Mouse (Mus musculus) hindlimb bud, embryonic 11.5 days (tissue): ENCODE measurements at regions not wholly inside any gene's neighbourhood (a gene's known extent, or its start where the extent isn't known, plus 50 kb on each side); places are given as distances from the start of the nearest gene placed in this dataset.
"Not testable (repeated sequence)": the region's sequence is repeated elsewhere in the genome, so short reads cannot be mapped to it uniquely, and the experiment has no call there.

ENCODE experiments used
- DNase-seq: peaks from one replicate; pipeline ENCODE4 v3.0.0-alpha.2; 2012; ENCODE audit warnings: low read depth, low spot score; ENCODE audit errors: extremely low spot score

DNA sequence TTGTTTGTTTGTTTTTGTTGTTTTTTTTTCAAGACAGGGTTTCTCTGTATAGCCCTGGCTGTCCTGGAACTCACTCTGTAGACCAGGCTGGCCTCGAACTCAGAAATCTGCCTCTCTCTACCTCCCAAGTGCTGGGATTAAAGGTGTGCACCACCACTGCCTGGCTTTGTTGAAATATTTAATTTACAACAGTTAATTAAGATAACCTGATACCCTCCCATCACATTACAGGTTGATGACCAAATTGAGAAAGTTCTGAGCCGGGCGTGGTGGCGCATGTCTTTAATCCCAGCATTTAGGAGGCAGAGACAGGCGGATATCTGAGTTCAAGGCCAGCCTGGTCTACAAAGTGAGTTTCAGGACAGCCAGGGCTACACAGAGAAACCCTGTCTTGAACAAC is 81.5 kb upstream of the Otx2 start:
- DNase-seq, result not testable (repeated sequence)

DNA sequence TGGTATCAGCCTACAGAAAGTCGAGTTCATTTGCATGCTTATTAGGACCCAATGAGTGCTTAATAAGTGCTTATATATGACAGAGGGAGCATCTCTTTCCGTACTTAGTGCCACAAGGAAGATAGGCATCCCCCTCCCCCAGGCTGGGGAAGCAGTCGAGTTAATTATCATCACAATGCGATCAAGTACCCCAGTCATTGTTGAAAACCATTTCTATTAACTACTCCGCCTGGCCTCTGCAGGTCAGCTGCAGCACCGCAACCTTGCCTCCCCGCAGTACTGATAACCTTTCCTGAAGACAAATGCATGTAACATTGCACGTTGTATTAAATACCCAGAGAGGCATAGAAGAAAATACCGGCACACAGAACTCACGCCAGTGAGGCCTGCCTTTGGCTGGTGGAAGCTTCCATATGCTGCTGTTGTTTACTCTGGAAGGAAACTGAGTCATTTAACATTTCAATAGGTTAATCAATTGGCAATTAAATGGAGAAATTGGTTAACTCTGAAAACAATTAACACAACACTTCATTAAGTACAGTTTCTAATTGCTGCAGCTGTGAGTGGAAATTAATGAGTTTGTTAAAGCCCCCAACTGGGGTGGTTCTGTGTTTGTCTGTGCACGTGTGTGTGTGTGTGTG is 80.6 kb upstream of the Otx2 start:
- no peak for DNase-seq

DNA sequence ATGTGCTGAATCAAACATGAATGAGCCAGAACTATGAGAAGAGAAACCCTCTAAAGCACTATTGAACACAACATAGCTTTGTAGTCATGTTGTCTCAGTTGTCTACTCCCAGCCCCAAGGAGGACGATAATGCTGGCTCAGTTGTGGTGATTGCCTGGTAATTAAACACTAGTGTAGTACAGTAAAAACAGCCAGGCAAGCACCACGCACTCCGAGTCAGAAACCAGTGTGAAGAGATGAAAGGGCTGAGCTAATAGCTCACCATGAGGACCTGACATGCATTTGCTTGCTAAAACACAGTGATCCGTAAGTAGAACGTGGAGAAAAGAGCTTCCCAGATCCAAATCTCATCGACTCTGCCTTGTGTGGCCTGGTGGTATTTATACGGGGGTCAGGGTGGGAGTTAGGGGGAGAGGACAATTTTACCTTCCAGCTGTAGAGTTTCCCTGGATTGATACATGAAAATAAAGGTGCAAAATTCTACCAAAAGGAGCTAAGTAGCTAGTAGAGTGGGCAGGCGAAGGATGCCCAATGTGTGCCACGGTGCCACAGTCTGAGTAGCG is 80.0 kb upstream of the Otx2 start:
- DNase-seq, result no peak

DNA sequence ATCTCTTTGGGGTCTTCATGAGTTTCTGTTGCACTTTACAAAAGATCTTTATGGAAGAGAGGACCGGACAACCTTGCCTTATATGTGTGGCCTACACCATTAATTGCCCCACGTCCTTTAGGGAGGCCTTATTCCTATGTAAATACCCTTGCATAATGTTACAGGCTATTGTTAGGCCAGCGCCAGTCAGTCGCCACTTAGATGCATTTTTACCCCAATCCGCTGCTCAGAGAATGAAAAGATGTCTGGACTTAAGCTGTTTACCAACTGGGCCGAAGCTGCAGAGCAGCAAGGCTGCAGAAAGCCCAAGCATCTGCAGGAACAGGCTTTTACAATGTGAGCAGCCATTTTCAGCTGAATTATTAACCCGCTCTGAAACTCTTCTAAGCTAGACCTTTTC is 79.5 kb upstream of the Otx2 start:
- DNase-seq, result no peak

DNA sequence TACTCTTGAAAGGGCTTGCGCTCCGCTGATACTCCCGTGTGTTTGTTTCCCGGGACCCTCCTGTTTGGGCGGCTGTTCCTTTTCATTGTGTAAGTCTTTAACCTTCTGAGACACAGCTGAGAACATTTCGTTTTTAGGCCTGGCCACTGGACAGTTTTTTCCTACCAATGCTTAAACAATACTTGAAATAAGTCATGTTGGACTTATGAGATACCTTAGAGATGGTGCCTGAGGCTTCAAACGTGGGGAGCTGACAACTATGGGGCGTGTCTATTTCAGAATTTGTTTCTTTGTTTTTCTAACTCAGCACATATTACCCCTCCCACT is 78.9 kb upstream of the Otx2 start:
- DNase-seq, result no peak

DNA sequence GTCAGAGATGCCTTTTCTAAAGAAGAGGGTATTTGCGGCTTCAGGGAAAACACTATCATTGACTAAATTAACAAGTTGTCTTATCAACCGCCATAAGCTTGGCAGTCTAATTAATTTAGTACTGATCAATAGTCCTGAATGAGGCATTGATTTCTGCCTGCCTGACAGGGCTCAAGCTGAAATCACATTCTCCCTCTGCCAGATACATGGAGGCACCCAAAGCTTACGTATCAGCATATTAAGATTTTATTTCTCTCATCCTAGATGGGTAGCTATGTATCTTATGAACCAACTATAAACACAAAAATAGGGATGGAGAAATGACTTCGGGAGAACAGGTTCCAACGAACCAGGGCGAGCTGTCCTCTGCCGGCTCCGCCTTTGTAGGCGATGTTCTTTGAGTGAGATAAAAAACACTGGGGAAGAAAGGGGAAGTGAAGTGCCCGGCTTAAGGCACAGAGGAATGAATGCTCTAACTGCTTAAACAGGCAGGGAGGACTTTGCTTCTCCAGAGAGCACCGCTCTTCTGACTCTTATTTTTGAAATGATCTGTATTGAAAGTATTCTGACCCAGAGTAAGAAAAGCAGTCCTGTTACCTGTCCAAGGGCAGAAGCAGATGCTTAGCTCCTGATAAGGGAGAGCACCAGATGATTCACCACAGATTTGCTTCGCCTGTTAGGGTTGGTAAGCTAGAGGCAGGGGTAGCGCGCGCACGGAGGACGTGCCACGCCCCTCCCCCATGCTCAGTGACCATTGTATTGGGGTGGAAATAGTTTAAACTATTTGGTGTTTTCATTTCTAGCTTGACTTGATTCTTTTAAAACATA is 78.3 kb upstream of the Otx2 start:
- no peak for DNase-seq

DNA sequence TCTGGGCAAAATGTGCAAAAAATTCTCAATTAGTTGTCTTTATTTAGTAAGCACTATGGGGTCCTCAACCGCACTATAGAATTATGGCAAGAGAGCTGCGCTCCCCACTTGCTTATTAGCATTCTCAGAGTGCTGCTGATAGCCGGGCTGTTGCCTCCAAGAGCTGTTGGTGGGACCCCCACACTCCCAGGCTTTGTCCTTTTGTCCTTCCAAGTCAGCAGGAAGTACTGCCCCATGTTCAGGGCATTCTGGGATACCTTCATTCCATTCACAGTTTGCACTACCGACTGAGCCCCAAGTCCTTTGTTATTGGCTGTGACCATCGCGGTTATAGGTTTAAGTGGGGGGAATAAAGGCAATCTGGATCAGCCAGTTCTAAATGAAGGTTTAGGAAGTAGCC is 77.4 kb upstream of the Otx2 start:
- DNase-seq, result no peak

DNA sequence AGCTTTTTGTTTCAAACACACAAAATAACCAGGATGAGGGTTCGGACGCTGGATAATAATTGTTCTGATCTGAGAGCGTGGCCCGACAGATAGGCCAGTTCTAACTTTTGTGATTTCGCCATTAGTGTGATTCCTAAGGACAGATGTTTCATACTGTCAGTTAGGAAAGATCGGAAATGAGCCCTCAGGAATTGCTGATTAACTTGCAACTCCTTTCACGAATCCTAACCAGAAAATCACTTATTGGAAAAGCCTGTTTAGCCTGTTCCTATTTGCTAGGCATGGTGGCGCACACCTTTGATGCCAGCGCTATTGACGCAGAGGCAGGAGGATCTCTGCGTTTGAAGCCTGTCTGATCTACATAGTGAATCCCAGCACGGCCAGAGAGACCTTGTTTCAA is 75.4 kb upstream of the Otx2 start:
- DNase-seq, result no peak

DNA sequence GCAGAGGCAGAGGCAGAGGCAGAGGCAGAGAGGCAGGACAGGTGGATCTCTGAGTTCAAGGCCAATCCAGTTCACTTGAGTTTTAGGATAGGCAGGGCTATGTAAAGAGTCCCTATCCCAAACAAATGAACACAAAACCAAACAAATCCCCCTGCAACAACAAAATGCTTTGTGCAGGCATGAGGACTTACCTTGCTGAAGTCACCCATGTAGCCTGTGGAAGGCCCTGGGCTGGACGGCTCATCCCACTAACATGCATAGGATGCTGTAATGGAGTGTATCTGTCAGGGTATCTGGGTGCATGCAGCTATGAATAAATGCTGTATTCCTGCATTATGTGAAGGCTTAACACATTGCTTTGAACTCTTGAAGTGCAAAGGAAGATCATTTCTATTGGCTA is 74.3 kb upstream of the Otx2 start:
- DNase-seq, result no peak

DNA sequence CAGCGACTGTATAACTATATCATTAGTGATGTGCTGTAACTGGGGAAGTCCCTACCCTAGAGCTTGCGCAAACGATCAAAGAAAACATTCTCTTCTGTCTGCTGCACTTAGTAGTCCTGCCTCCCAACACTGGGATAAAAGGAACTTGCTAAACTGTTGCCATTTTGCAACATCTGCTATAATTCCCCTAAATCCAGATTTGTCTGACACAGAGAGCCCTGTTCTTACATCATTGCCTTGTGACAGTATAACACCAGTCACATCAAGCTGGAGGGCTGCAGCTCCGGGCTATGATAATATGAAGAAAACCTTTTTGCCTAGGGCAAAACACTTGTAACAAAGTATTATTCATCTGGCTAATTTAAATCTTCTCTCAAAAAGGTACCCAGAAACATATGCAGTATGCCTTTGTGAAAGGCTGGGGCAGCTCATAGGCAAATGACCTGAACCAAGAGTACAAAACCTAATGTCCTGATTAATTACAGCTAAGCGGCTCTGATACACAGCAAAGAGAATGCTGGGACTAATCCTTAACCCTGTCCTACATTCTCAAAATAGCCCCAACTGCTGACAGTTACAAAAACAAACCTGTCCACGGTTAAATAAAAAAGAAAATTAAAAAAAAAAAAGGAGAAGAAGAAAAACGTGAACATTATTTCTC is 67.5 kb upstream of the Otx2 start:
- no peak for DNase-seq

DNA sequence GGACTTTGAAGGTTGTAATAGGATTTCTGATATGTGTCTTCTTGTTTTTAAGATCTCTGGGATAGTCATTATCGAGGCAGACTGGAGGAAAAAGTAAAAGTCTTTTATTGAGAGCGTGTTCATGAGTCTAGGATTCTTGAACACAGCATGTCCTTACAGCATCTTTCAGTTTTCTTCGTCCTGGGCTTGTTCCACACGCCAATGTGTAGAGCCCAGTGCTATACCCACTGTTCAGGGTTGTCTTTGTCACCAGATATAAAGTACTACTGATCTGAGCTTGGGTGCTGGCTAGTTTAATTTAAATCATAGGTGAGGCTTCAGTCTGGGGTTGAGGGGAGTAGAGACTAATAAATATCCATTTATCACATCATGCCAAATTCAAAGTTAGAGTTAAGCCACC is 65.5 kb upstream of the Otx2 start:
- no peak for DNase-seq

DNA sequence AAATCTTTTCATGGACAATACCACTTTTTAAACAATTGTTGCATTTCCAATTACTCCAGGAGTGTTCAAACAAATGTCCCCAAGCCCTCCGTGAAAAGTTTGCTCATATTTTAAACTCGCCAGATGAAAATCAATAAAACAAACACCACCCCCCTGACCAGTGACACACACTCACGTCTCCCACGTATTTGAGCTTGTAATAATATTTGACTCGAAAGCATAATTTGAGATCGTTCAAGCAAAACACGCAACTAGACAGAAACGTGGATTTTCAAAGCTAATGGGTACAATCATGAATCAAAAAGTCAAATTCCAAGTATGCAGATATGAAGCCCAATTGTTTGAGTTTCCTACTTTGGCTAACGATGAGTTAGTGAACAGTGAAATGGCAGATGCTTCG is 65.0 kb upstream of the Otx2 start:
- DNase-seq, result no peak

DNA sequence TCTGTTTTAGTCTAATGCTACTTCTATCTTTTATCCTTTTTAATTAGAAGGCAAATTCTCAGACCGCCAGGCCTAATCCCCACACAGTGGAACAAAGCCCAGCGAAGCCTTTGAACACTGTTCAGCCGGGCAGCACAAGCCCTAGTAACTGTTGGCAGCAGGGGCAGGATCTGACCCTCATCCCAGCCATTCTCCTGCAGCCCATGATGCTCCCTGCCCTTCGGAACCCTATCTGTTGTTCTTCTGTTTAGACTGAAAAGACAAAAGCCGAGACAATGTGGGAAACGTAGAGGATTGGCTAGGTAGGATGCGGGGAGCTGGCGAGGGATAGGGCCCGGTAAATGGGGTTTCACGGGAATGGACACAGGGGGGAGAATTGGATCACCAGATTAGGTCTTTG is 64.6 kb upstream of the Otx2 start:
- no peak for DNase-seq

DNA sequence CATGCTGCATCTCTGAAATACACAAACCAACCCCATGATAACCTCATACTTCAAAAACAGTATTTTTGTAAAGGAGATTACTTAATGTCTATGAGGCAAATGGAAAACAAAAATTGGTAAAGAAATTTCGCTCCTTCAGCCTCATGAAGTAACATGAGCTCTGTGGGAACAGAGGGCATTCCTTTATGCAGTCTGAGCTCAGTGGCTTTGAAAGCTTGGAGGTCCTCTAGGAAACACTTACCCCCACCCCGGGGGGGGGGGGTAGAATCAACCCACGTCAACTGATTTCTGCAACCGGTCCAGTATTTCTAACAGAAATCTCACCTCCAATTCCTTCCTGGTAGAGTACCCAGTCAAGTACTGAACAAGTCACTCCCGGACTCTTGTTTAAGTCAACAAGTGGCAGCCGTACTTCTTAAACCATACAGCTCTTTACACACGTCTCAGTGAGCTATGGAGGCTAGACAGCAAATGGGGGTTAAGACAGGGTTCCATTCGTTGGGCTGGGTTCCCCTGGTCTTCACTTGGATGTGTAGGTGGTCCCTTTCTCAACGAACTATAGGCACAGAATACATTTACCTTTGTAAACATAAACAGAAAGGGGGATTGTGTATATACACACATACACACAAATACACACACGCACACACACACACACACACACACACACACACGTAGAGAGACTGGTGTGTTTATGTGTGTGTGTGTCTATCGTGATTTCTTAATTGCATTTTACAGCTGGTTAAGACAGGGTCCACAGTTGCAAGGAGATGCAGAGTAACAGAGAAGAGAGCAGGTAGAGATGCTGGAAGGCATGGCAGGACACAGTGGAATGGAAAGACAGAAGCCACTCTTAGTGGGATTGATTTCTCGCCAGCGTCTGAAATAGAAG is 63.6 kb upstream of the Otx2 start:
- DNase-seq, result no peak

DNA sequence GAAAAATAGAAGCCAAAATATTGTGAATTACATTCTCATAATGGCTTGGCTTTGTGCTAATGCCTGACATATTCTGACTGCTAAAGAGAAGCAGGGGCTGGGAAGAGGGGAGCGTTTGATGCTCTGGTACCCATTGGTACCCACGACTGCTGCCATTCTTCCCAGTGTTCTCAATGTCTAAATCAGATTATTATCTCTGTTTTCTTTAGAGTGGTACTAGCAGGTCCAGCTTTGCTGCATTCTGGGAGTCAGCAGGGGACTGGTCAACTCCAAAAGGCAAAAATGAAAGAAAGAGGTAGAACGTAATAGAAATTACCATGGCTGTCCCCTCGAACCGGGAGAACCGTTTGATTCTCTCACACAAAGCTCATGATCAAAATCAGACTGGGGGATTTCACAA is 62.6 kb upstream of the Otx2 start:
- no peak for DNase-seq

DNA sequence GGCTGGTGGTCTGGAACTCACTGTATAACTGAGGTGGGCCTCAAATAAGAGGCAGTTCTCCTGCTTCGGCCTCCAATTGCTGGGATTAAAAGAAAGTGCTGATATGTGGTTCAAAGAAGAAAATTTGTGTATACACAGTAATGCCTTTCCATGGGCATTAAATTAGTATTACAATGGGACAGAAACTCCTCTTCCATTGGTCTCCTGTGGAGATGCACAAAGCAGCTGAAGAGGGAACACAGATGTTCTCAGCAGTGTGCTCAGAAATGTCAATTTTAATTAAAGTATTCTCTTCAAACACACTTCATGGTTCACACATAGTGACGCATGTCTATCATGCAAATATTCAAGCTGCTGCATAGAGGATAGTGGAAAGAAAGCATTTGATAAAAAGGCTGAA is 56.4 kb upstream of the Otx2 start:
- no peak for DNase-seq
